Mouse (Mus musculus): Measurements from ENCODE around the gene Nrde2. TPM values are rescaled to one million over a fixed set of nuclear protein-coding genes. Genes with fewer than 3 reads are reported as not detected.
A peak's percentile ranks its signal among the peaks of the same experiment; 100 is the strongest.

The Nrde2 gene
- polyA plus RNA-seq, 1 experiment from 2014 or later, result 13.4 TPM

DNA sequence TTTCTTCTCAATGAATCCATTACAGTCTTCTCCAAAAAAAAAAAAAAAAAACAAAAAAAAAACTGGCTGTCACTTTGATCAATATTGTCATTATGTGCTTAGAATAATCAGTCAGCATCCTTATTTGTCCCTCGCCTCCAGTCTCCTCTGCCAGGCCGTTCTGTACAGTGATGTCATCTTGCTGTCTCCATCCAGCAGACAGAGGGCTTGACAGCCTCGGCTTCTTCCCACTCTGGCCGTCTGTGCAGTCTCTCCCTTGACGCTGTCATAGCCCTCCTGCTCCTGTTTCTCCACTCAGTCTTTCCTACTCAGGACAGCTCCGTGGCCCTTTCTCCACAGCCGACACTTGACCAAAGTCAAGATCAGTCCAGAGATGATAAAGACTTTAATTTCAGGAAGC lies 13.0 kb upstream of the Nrde2 start:
- WGBS, result 68% methylated on average over 7 of the region's 7 CpGs
- Histone ChIP-seq H3K9me3 (no peaks in the 10 kb centered on the region), H3K4me2 (no peak overlapping the region), H3K27me3 (no peaks in the 10 kb centered on the region), H3K36me3 (no peaks in the 10 kb centered on the region), H3K4me3 (no peak overlapping the region), H3K9ac (no peak overlapping the region), H3K4me1 (replicated peaks) (peaks cover 15% of the 10 kb centered on the region), H3K27ac (replicated peaks) (no peak overlapping the region)
- no peak for ATAC-seq (ENCODE audit: low FRiP score, low read depth)

DNA sequence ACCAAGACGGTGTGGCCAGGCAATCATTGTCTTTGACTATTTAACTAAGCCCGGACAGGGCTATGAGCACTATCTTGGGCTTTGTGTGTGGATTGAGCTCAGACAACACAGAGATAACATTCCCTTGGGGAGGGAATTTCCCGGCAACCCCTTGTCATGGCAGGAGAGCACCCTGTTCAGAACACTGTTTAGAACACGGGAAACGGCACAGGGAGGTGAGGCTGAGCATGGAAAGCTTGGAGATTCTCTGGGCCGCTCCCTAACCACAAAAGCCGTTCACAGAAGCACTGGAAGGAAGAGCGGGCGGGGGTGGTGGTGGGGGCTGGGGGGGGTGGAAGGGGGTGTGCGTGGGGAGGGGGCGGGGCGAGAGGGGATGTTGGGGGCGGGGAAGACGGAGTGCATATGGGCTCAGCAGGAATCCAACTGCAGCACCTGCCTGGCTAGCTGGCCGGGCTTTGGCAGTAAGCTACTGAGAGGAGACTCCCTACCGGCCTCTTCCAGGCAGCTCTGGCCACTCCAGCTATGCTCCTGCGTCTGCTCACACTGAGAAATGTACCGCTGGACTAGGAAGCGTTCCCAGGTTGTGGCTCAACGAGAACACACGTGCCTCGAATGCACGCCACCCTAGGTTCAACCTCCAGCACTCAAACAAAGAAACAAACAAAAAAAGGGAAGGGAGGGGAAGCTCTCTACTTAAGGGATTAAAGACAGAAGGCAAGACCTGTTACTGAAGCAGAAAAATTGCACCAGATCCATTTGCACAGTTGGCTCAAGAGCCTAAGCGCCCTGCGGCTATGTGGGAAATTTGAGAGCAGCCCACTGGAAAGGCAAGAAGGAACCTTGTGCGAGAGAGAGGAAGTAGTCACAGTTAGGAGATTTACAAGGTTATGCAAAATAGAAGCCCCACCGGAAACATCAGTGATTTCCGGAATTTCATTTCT lies 8.7 kb upstream of the Nrde2 start:
- Histone ChIP-seq H3K4me3 (peak overlapping the region; percentile 18; the same call in 1 of the 2 replicates), H3K4me2 (peak overlapping the region; percentile 47), H3K9ac (peak overlapping the region; percentile 14; the same call in 1 of the 2 replicates), H3K27me3 (no peaks in the 10 kb centered on the region), H3K36me3 (no peaks in the 10 kb centered on the region), H3K4me1 (replicated peaks) (peaks cover 18% of the 10 kb centered on the region), H3K9me3 (no peaks in the 10 kb centered on the region), H3K27ac (replicated peaks) (peak overlapping the region; percentile 70)
- WGBS, result 12% methylated on average over 28 of the region's 28 CpGs
- ATAC-seq (ENCODE audit: low FRiP score, low read depth), result peak; percentile 80

DNA sequence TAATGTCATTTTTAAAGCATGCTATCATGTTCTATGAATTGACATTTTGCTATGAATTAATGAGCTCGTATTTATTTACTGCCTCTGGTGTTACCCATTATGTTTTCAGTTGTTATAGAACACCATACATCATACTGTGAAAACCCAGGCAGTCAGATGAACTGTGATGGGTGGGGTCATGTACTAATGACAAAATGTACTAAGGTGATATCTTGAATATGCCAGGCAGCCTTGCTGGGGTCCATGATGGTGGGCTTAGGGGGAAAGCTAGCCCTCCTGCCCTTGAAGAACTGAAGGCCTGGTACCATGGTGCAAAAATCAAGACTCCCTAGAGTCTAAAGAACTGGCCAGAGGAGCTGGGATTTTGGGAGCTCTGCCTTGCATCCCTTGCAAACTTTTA lies 8.0 kb upstream of the Nrde2 start:
- Histone ChIP-seq H3K4me1 (replicated peaks) (peaks cover 18% of the 10 kb centered on the region), H3K4me2 (no peak overlapping the region; the same call in 1 of the 2 replicates), H3K27ac (replicated peaks) (peak overlapping the region; percentile 70), H3K36me3 (no peaks in the 10 kb centered on the region), H3K27me3 (no peaks in the 10 kb centered on the region), H3K4me3 (no peak overlapping the region), H3K9ac (no peak overlapping the region), H3K9me3 (no peaks in the 10 kb centered on the region)
- WGBS, result 84% methylated on average over 1 of the region's 1 CpGs
- no peak for ATAC-seq (ENCODE audit: low FRiP score, low read depth)

- H3K9ac ChIP-seq, result no peak overlapping the region
- H3K4me3 ChIP-seq, result no peak overlapping the region
- no peaks in the 10 kb centered on the region for H3K27me3 ChIP-seq
- no peak for ATAC-seq (ENCODE audit: low FRiP score, low read depth)
- 63% methylated on average over 8 of the region's 8 CpGs for WGBS
- H3K4me1 ChIP-seq (replicated peaks), result peaks cover 18% of the 10 kb centered on the region
- H3K9me3 ChIP-seq, result no peaks in the 10 kb centered on the region
- no peak overlapping the region for H3K4me2 ChIP-seq
- H3K27ac ChIP-seq (replicated peaks), result peak overlapping the region; percentile 59; the same call in 1 of the 2 replicates
- no peaks in the 10 kb centered on the region for H3K36me3 ChIP-seq
Observed at GRCm38 (mm10) chr12:100166939-100167338, 7.5 kb upstream of the Nrde2 start.

- Histone ChIP-seq H3K4me3 (no peak overlapping the region), H3K27ac (replicated peaks) (peak overlapping the region; percentile 59; the same call in 1 of the 2 replicates), H3K36me3 (no peaks in the 10 kb centered on the region), H3K9me3 (no peaks in the 10 kb centered on the region), H3K9ac (no peak overlapping the region), H3K4me2 (no peak overlapping the region), H3K27me3 (no peaks in the 10 kb centered on the region), H3K4me1 (replicated peaks) (peaks cover 18% of the 10 kb centered on the region)
- 12% methylated on average over 3 of the region's 3 CpGs for WGBS
- peak; percentile 81 for ATAC-seq (ENCODE audit: low FRiP score, low read depth)
Observed at GRCm38 (mm10) chr12:100166177-100166576, 6.7 kb upstream of the Nrde2 start.

- no peaks in the 10 kb centered on the region for H3K27me3 ChIP-seq
- no peak overlapping the region for H3K4me2 ChIP-seq
- H3K9me3 ChIP-seq, result no peaks in the 10 kb centered on the region
- H3K9ac ChIP-seq, result no peak overlapping the region
- no peaks in the 10 kb centered on the region for H3K36me3 ChIP-seq
- no peak for ATAC-seq (ENCODE audit: low FRiP score, low read depth)
- H3K4me3 ChIP-seq, result no peak overlapping the region
- H3K4me1 ChIP-seq (replicated peaks), result peaks cover 18% of the 10 kb centered on the region
- no peak overlapping the region for H3K27ac ChIP-seq (replicated peaks)
- WGBS, result 74% methylated on average over 7 of the region's 7 CpGs
Observed at GRCm38 (mm10) chr12:100164991-100165500, 5.6 kb upstream of the Nrde2 start.

- 89% methylated on average over 7 of the region's 7 CpGs for WGBS
- Histone ChIP-seq H3K4me3 (no peak overlapping the region), H3K4me1 (replicated peaks) (no peaks in the 10 kb centered on the region), H3K27me3 (no peaks in the 10 kb centered on the region), H3K27ac (replicated peaks) (no peak overlapping the region), H3K9me3 (no peaks in the 10 kb centered on the region), H3K9ac (no peak overlapping the region), H3K36me3 (peaks cover 21% of the 10 kb centered on the region), H3K4me2 (no peak overlapping the region)
- no peak for ATAC-seq (ENCODE audit: low FRiP score, low read depth)
Observed at GRCm38 (mm10) chr12:100152466-100152865, 7.0 kb downstream of the Nrde2 start.

GRCm38 (mm10) chr12:100144269-100144668 lies 15.2 kb downstream of the Nrde2 start:
- no peak for ATAC-seq (ENCODE audit: low FRiP score, low read depth)
- Histone ChIP-seq H3K4me3 (no peak overlapping the region), H3K9me3 (no peaks in the 10 kb centered on the region), H3K4me1 (replicated peaks) (no peaks in the 10 kb centered on the region), H3K36me3 (peaks cover 75% of the 10 kb centered on the region), H3K27me3 (no peaks in the 10 kb centered on the region), H3K9ac (no peak overlapping the region), H3K27ac (replicated peaks) (no peak overlapping the region), H3K4me2 (no peak overlapping the region)
- WGBS, result 84% methylated on average over 5 of the region's 5 CpGs

GRCm38 (mm10) chr12:100143737-100144136 lies 15.7 kb downstream of the Nrde2 start:
- Histone ChIP-seq H3K36me3 (peaks cover 75% of the 10 kb centered on the region), H3K4me2 (no peak overlapping the region), H3K4me1 (replicated peaks) (no peaks in the 10 kb centered on the region), H3K4me3 (no peak overlapping the region), H3K27me3 (no peaks in the 10 kb centered on the region), H3K9me3 (no peaks in the 10 kb centered on the region), H3K27ac (replicated peaks) (no peak overlapping the region), H3K9ac (no peak overlapping the region)
- no peak for ATAC-seq (ENCODE audit: low FRiP score, low read depth)
- WGBS, result 93% methylated on average over 9 of the region's 9 CpGs

- 92% methylated on average over 11 of the region's 11 CpGs for whole genome bisulfite sequencing
- Histone ChIP-seq H3K9me3 (no peaks in the 10 kb centered on the region), H3K27me3 (no peaks in the 10 kb centered on the region), H3K36me3 (peaks cover 81% of the 10 kb centered on the region), H3K4me1 (replicated peaks) (no peaks in the 10 kb centered on the region), H3K4me3 (no peak overlapping the region), H3K27ac (replicated peaks) (no peak overlapping the region), H3K4me2 (no peak overlapping the region), H3K9ac (no peak overlapping the region)
- ATAC-seq (ENCODE audit: low FRiP score, low read depth), result no peak
Observed at GRCm38 (mm10) chr12:100142848-100143523, 16.5 kb downstream of the Nrde2 start.

DNA sequence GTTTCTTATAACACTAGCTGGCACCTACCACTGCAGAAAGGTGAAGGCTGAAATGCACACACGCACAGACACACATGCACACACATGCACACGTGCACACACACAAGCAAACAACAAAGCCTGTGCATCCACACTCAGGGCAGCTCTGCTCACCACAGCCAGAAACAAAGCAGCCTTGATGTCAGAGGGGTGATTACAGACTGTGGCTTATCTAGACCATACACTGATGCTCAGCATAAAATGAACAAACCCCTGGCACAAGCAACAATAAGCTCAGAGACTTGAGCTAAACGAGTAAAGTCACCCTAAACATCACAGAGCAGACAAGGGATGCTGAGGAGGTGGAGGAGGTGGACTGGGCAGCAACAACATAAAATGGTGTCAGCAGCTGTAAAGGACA lies 24.3 kb downstream of the Nrde2 start:
- no peak overlapping the region for H3K4me2 ChIP-seq
- peaks cover 54% of the 10 kb centered on the region for H3K36me3 ChIP-seq
- no peak for ATAC-seq (ENCODE audit: low FRiP score, low read depth)
- no peak overlapping the region for H3K4me3 ChIP-seq
- H3K9me3 ChIP-seq, result no peaks in the 10 kb centered on the region
- H3K9ac ChIP-seq, result no peak overlapping the region
- no peaks in the 10 kb centered on the region for H3K27me3 ChIP-seq
- H3K4me1 ChIP-seq (replicated peaks), result no peaks in the 10 kb centered on the region
- peak overlapping the region; percentile 0; the same call in 1 of the 2 replicates for H3K27ac ChIP-seq (replicated peaks)
- WGBS, result 84% methylated on average over 3 of the region's 3 CpGs

All from hindbrain, embryonic 15.5 days (tissue).